Mouse (Mus musculus): ENCODE results near the gene Rbm6.
A peak's percentile ranks its signal among the peaks of the same experiment; 100 is the strongest.

Gene Rbm6

GRCm38 (mm10) chr9:107748063-107748462 lies 125.0 kb downstream of the Rbm6 start:
- DNase-seq (ENCODE audit: low spot score in 2 of 2) = no peak

- DNase-seq (ENCODE audit: low spot score in 2 of 2) = no peak
Measured at GRCm38 (mm10) chr9:107747310-107747709, 125.7 kb downstream of the Rbm6 start.

- DNase-seq (ENCODE audit: low spot score in 2 of 2) = no peak
Measured at GRCm38 (mm10) chr9:107746679-107747078, 126.4 kb downstream of the Rbm6 start.

GRCm38 (mm10) chr9:107744061-107744460 lies 129.0 kb downstream of the Rbm6 start:
- no peak for DNase-seq (ENCODE audit: low spot score in 2 of 2)

- peak; percentile 23 to 30 for DNase-seq (ENCODE audit: low spot score in 2 of 2)
Measured at GRCm38 (mm10) chr9:107738841-107739202, 134.2 kb downstream of the Rbm6 start.

GRCm38 (mm10) chr9:107738020-107738840 lies 134.8 kb downstream of the Rbm6 start:
- DNase-seq (ENCODE audit: low spot score in 2 of 2) = peak; percentile 90 to 93

- DNase-seq (ENCODE audit: low spot score in 2 of 2) = no peak
Measured at GRCm38 (mm10) chr9:107736185-107736485, 136.9 kb downstream of the Rbm6 start.

- no peak for DNase-seq (ENCODE audit: low spot score in 2 of 2)
Measured at GRCm38 (mm10) chr9:107735356-107736184, 137.5 kb downstream of the Rbm6 start.

GRCm38 (mm10) chr9:107734567-107734971 lies 138.5 kb downstream of the Rbm6 start:
- DNase-seq (ENCODE audit: low spot score in 2 of 2) = no peak

GRCm38 (mm10) chr9:107729709-107730108 lies 143.3 kb downstream of the Rbm6 start:
- no peak for DNase-seq (ENCODE audit: low spot score in 2 of 2)

- DNase-seq (ENCODE audit: low spot score in 2 of 2) = no peak
Measured at GRCm38 (mm10) chr9:107728919-107729670, 143.9 kb downstream of the Rbm6 start.

- DNase-seq (ENCODE audit: low spot score in 2 of 2) = no peak
Measured at GRCm38 (mm10) chr9:107727041-107727440, 146.0 kb downstream of the Rbm6 start.

- DNase-seq (ENCODE audit: low spot score in 2 of 2) = no peak
Measured at GRCm38 (mm10) chr9:107724796-107725195, 148.2 kb downstream of the Rbm6 start.

- DNase-seq (ENCODE audit: low spot score in 2 of 2) = no peak
Measured at GRCm38 (mm10) chr9:107723794-107724531, 149.1 kb downstream of the Rbm6 start.

Measured in frontal cortex, postnatal 36 days (tissue).